Mouse (Mus musculus) thymus, postnatal 0 days (tissue): ENCODE measurements around the gene Trp53rka. TPM values are rescaled to one million over a fixed set of nuclear protein-coding genes. Genes with fewer than 3 reads are reported as not detected.

Experiments used
- DNase-seq: peaks from one replicate; pipeline ENCODE4 v3.0.0-alpha.2; 2015; ENCODE audit warnings: low spot score
- polyA plus RNA-seq: library from polyadenylated mRNA; unstranded; fragments of >200 nt; fragmentation: Nextera tagmentation; extraction: Ambion mirVana; gene quantifications from 2 replicates; pipeline ENCODE4 v1.2.1, GENCODE M21; 2015

The Trp53rka gene
- polyA plus RNA-seq, 1 experiment from 2014 or later, result 27.4 TPM

- DNase-seq, result no peak
Observed at GRCm38 (mm10) chr2:165486401-165486800, 6.7 kb downstream of the Trp53rka start.

GRCm38 (mm10) chr2:165485826-165486225, 7.3 kb downstream of the Trp53rka start:
- no peak for DNase-seq

GRCm38 (mm10) chr2:165484152-165484551, 9.0 kb downstream of the Trp53rka start:
- no peak for DNase-seq

- DNase-seq, result no peak
Observed at GRCm38 (mm10) chr2:165482003-165482402, 11.1 kb downstream of the Trp53rka start.

- no peak for DNase-seq
Observed at GRCm38 (mm10) chr2:165475850-165476249, 17.3 kb downstream of the Trp53rka start.

GRCm38 (mm10) chr2:165475412-165475811, 17.7 kb downstream of the Trp53rka start:
- DNase-seq, result no peak

GRCm38 (mm10) chr2:165473003-165473402, 20.1 kb downstream of the Trp53rka start, which contains the start of gene Slc13a3:
Gene Slc13a3 (minus strand): TSS chr2:165473230.
- no peak for DNase-seq

GRCm38 (mm10) chr2:165471943-165472342, 21.2 kb downstream of the Trp53rka start:
- no peak for DNase-seq

GRCm38 (mm10) chr2:165470167-165470566, 23.0 kb downstream of the Trp53rka start:
- peak; percentile 38 for DNase-seq

GRCm38 (mm10) chr2:165467824-165468452, 25.2 kb downstream of the Trp53rka start:
- no peak for DNase-seq

GRCm38 (mm10) chr2:165459663-165460062, 33.5 kb downstream of the Trp53rka start:
- no peak for DNase-seq

- no peak for DNase-seq
Observed at GRCm38 (mm10) chr2:165458189-165458588, 34.9 kb downstream of the Trp53rka start.

GRCm38 (mm10) chr2:165456710-165457109, 36.4 kb downstream of the Trp53rka start:
- peak; percentile 48 for DNase-seq

- peak; percentile 72 for DNase-seq
Observed at GRCm38 (mm10) chr2:165452730-165453693, 40.1 kb downstream of the Trp53rka start.

- DNase-seq, result no peak
Observed at GRCm38 (mm10) chr2:165448475-165448874, 44.6 kb downstream of the Trp53rka start.

- no peak for DNase-seq
Observed at GRCm38 (mm10) chr2:165444861-165445260, 48.3 kb downstream of the Trp53rka start.

- no peak for DNase-seq
Observed at GRCm38 (mm10) chr2:165442981-165443380, 50.1 kb downstream of the Trp53rka start.

- no peak for DNase-seq
Observed at GRCm38 (mm10) chr2:165441613-165442012, 51.5 kb downstream of the Trp53rka start.
